In the genomic region with DNA sequence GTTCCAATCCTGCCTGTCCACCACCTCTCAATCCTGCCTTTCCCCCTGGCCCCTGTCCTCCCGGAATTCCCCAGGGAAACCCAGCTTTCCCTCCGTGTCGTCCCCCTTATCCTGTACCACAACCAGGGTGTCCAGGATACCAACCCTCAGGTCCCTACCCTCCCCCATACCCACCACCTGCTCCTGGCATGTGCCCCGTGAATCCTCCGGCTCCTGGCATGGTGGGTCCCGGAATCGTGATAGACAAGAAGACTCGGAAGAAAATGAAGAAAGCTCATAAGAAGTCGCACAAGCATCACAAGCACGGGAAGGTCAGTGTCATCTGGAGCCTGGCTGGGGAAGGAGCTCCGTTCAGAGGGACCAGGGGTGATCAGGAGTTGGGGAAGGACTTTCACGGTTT, we compare ENCODE assay signal across 10 mouse cellular contexts. TPM values are rescaled to one million over a fixed set of nuclear protein-coding genes. Genes with fewer than 3 reads are reported as not detected.
DNase-seq lines count a peak whose midpoint lies in the region; ATAC-seq and TF ChIP-seq lines count a peak whose summit lies in the region.
"Had no signal": no experiment of that assay in that cellular context is flagged by ENCODE, and none has a peak within 500 bp of the region (broad histone marks: within the 10 kb centered on the region; RNA-seq: fewer than 3 reads in every experiment).

No protein-coding gene starts in this region.

- no peak for ATAC-seq in midbrain, embryonic 13.5 days
- no peak for ATAC-seq in midbrain, embryonic 11.5 days (ENCODE audit: low FRiP score)
- ATAC-seq in heart, postnatal 0 days (ENCODE audit: insufficient read depth, low read depth), result no peak

- H3K79me2 ChIP-seq in heart, adult 2 months (replicated peaks; ENCODE audit: control insufficient read depth, insufficient read depth, low read length), result no peaks in the 10 kb centered on the region

- peak overlapping the region; percentile 15; the same call in 1 of the 2 replicates for H3K4me2 ChIP-seq in midbrain, embryonic 13.5 days (replicated peaks)
- H3K4me2 ChIP-seq in midbrain, embryonic 11.5 days, result no peak overlapping the region
- H3K4me2 ChIP-seq in heart, postnatal 0 days (ENCODE audit: low read depth, low read length), result peak overlapping the region; percentile 79

- 48% methylated on average over 12 of the region's 12 CpGs for WGBS in heart, adult 2 months
- WGBS in midbrain, embryonic 13.5 days, result 85% methylated on average over 12 of the region's 12 CpGs
- WGBS in midbrain, embryonic 11.5 days, result 80% methylated on average over 12 of the region's 12 CpGs
- WGBS in heart, postnatal 0 days, result 71% methylated on average over 12 of the region's 12 CpGs
- 71% methylated on average over 12 of the region's 12 CpGs for WGBS in small intestine, adult 2 months

- no peak for TF ChIP-seq EP300 in heart, adult 2 months (IDR thresholded peaks at IDR 0.05; ENCODE audit: insufficient read depth, low read depth, low read length)
- no peak for TF ChIP-seq EP300 in heart, postnatal 0 days (IDR thresholded peaks at IDR 0.05; ENCODE audit: low read depth)

- no peak for TF ChIP-seq POLR2A in heart, adult 2 months (IDR thresholded peaks at IDR 0.05; ENCODE audit: insufficient read depth, low read depth, low read length)
- TF ChIP-seq POLR2A in small intestine, adult 2 months (IDR thresholded peaks at IDR 0.05; ENCODE audit: low read depth, low read length), result no peak

- intact Hi-C loops in heart, adult 2 months (cut with DNase I), result no loop called here

- H3K9me3 ChIP-seq in midbrain, embryonic 13.5 days, result no peaks in the 10 kb centered on the region
- H3K9me3 ChIP-seq in midbrain, embryonic 11.5 days (ENCODE audit: control insufficient read depth, low read length), result no peaks in the 10 kb centered on the region
- no peaks in the 10 kb centered on the region for H3K9me3 ChIP-seq in heart, postnatal 0 days (replicated peaks; ENCODE audit: control insufficient read depth, low read length)

- peak overlapping the region; percentile 80 for H3K27ac ChIP-seq in heart, adult 2 months
- H3K27ac ChIP-seq in midbrain, embryonic 13.5 days, result no peak overlapping the region
- H3K27ac ChIP-seq in midbrain, embryonic 11.5 days (ENCODE audit: low read depth, low read length), result no peak overlapping the region
- H3K27ac ChIP-seq in heart, postnatal 0 days (ENCODE audit: low read depth), result 0 out of 2 replicates have a peak overlapping the region, but pooled peaks have one; percentile 22
- H3K27ac ChIP-seq in small intestine, adult 2 months (ENCODE audit: insufficient read depth, low read depth, low read length), result peak overlapping the region; percentile 80; the same call in 1 of the 2 replicates

- DNase-seq in heart, adult 2 months, result peak; percentile 10 to 42
- DNase-seq in heart, adult 8-10 months (ENCODE audit: low spot score), result no peak
- DNase-seq in midbrain, embryonic 11.5 days (ENCODE audit: low spot score, missing footprints), result no peak
- no peak for DNase-seq in heart, postnatal 0 days (ENCODE audit: low spot score)
- DNase-seq in embryo, embryonic 10 days (ENCODE audit: low spot score), result no peak
- DNase-seq in thymus, postnatal 14 days, result no peak
- DNase-seq: cerebellum, adult 8-10 months had no signal

- peaks cover 7% of the 10 kb centered on the region; the same call in 1 of the 2 replicates for H3K4me1 ChIP-seq in heart, adult 2 months (ENCODE audit: control insufficient read depth, insufficient read depth, low read length)
- H3K4me1 ChIP-seq in midbrain, embryonic 13.5 days (replicated peaks), result peaks cover 22% of the 10 kb centered on the region
- peaks cover 6% of the 10 kb centered on the region; the same call in 1 of the 2 replicates for H3K4me1 ChIP-seq in midbrain, embryonic 11.5 days (ENCODE audit: control insufficient read depth, insufficient read depth, low read length)
- H3K4me1 ChIP-seq in heart, postnatal 0 days (ENCODE audit: control insufficient read depth, insufficient read depth), result peaks cover 16% of the 10 kb centered on the region; the same call in 1 of the 2 replicates
- peaks cover 10% of the 10 kb centered on the region for H3K4me1 ChIP-seq in small intestine, adult 2 months (ENCODE audit: control insufficient read depth, insufficient read depth, insufficient read length, low read length)

- no peaks in the 10 kb centered on the region for H3K27me3 ChIP-seq in heart, adult 2 months (ENCODE audit: control insufficient read depth, insufficient read depth, low read length)
- no peaks in the 10 kb centered on the region for H3K27me3 ChIP-seq in midbrain, embryonic 13.5 days
- no peaks in the 10 kb centered on the region for H3K27me3 ChIP-seq in midbrain, embryonic 11.5 days (ENCODE audit: control insufficient read depth, insufficient read depth, low read length)
- no peaks in the 10 kb centered on the region for H3K27me3 ChIP-seq in heart, postnatal 0 days (ENCODE audit: control insufficient read depth, insufficient read depth, low read length)
- H3K27me3 ChIP-seq in small intestine, adult 2 months (ENCODE audit: control insufficient read depth, insufficient read depth, low read length), result no peaks in the 10 kb centered on the region

- no peak for TF ChIP-seq CTCF in heart, adult 2 months (IDR thresholded peaks at IDR 0.05)
- TF ChIP-seq CTCF in heart, postnatal 0 days (IDR thresholded peaks at IDR 0.05; ENCODE audit: low read depth), result no peak
- no peak for TF ChIP-seq CTCF in small intestine, adult 2 months (IDR thresholded peaks at IDR 0.05; ENCODE audit: extremely low read depth, insufficient read length, insufficient replicate concordance, low read depth, low read length)

- H3K9ac ChIP-seq in heart, adult 2 months (ENCODE audit: low read depth, low read length), result peak overlapping the region; percentile 56
- H3K9ac ChIP-seq in midbrain, embryonic 13.5 days (replicated peaks), result peak overlapping the region; percentile 2; the same call in 1 of the 2 replicates
- H3K9ac ChIP-seq in midbrain, embryonic 11.5 days (ENCODE audit: low read length), result no peak overlapping the region
- H3K9ac ChIP-seq in heart, postnatal 0 days (replicated peaks; ENCODE audit: low read depth, low read length), result 0 out of 2 replicates have a peak overlapping the region, but pooled peaks have one; percentile 11

- H3K36me3 ChIP-seq in heart, adult 2 months (ENCODE audit: control insufficient read depth, insufficient read depth, low read length), result no peaks in the 10 kb centered on the region
- peaks cover 15% of the 10 kb centered on the region for H3K36me3 ChIP-seq in midbrain, embryonic 13.5 days
- H3K36me3 ChIP-seq in midbrain, embryonic 11.5 days (ENCODE audit: control insufficient read depth, insufficient read depth, low read length), result no peaks in the 10 kb centered on the region
- no peaks in the 10 kb centered on the region; the same call in 1 of the 2 replicates for H3K36me3 ChIP-seq in heart, postnatal 0 days (replicated peaks; ENCODE audit: control insufficient read depth, insufficient read depth, low read length)
- H3K36me3 ChIP-seq in small intestine, adult 2 months (ENCODE audit: control insufficient read depth, insufficient read depth, low read length), result peaks cover 30% of the 10 kb centered on the region

- H3K4me3 ChIP-seq in heart, adult 2 months, result peak overlapping the region; percentile 59
- no peak overlapping the region for H3K4me3 ChIP-seq in midbrain, embryonic 13.5 days (replicated peaks)
- H3K4me3 ChIP-seq in midbrain, embryonic 11.5 days (ENCODE audit: low read depth, low read length), result no peak overlapping the region
- peak overlapping the region; percentile 57; the same call in 1 of the 2 replicates for H3K4me3 ChIP-seq in heart, postnatal 0 days (ENCODE audit: low read depth, low read length)
- H3K4me3 ChIP-seq in small intestine, adult 2 months (ENCODE audit: low read depth, low read length), result peak overlapping the region; percentile 69

RNA-seq across cellular contexts. Expression of a gene that starts 1.6 kb away (rescaled TPM):
- 10 to 100 TPM; 22.8 to 23.2 TPM for total RNA-seq in heart, adult 2 months (2021)
- polyA plus RNA-seq in heart, adult 2 months (2012; rRNA removed), result 75.5 and 78.4 TPM in 2 replicates
- 10 to 100 TPM; 18.7 to 25.3 (median 22.0) TPM for total RNA-seq in heart, adult 8-10 months (2022)
- polyA plus RNA-seq in midbrain, embryonic 13.5 days (2015; fragmentation: Nextera tagmentation; extraction: Ambion mirVana), result 113 and 119 TPM in 2 replicates
- 92.7 and 110 TPM in 2 replicates for polyA plus RNA-seq in midbrain, embryonic 11.5 days (2014; fragmentation: Nextera tagmentation; extraction: Ambion mirVana)
- 16.8 and 25.7 TPM in 2 replicates for total RNA-seq in heart, postnatal 0 days (2014; rRNA removed; ENCODE audit: low replicate concordance)
- 71.4 and 73.4 TPM in 2 replicates for polyA plus RNA-seq in heart, postnatal 0 days (2015; fragmentation: Nextera tagmentation; extraction: Ambion mirVana)
- polyA plus RNA-seq in small intestine, adult 2 months (2012; rRNA removed), result 351 and 585 TPM in 2 replicates

RNA-seq across cellular contexts. Expression of a gene that starts 9.9 kb away (rescaled TPM):
- 100 to 1,000 TPM; 442 to 494 TPM for total RNA-seq in heart, adult 2 months (2021)
- polyA plus RNA-seq in heart, adult 2 months (2012; rRNA removed), result 384 and 453 TPM in 2 replicates
- total RNA-seq in heart, adult 8-10 months (2022), result 100 to 1,000 TPM; 452 to 509 (median 465) TPM
- 164 and 166 TPM in 2 replicates for polyA plus RNA-seq in midbrain, embryonic 13.5 days (2015; fragmentation: Nextera tagmentation; extraction: Ambion mirVana)
- 234 and 255 TPM in 2 replicates for polyA plus RNA-seq in midbrain, embryonic 11.5 days (2014; fragmentation: Nextera tagmentation; extraction: Ambion mirVana)
- total RNA-seq in heart, postnatal 0 days (2014; rRNA removed; ENCODE audit: low replicate concordance), result 180 and 221 TPM in 2 replicates
- 118 and 121 TPM in 2 replicates for polyA plus RNA-seq in heart, postnatal 0 days (2015; fragmentation: Nextera tagmentation; extraction: Ambion mirVana)
- 215 and 442 TPM in 2 replicates for polyA plus RNA-seq in small intestine, adult 2 months (2012; rRNA removed)

RNA-seq across cellular contexts. Expression of a gene that starts 15.2 kb away (rescaled TPM):
- under 1 TPM; 0.36 to 0.60 TPM for total RNA-seq in heart, adult 2 months (2021)
- 0.31 and 0.44 TPM in 2 replicates for polyA plus RNA-seq in heart, adult 2 months (2012; rRNA removed)
- total RNA-seq in heart, adult 8-10 months (2022), result under 1 TPM; 0.19 to 1.00 (median 0.63) TPM
- polyA plus RNA-seq in midbrain, embryonic 13.5 days (2015; fragmentation: Nextera tagmentation; extraction: Ambion mirVana), result 0.30 and 0.74 TPM in 2 replicates
- 0.37 TPM in 1 of 2 replicates, not detected in the other for polyA plus RNA-seq in midbrain, embryonic 11.5 days (2014; fragmentation: Nextera tagmentation; extraction: Ambion mirVana)
- 0.19 and 0.81 TPM in 2 replicates for total RNA-seq in heart, postnatal 0 days (2014; rRNA removed; ENCODE audit: low replicate concordance)
- polyA plus RNA-seq in heart, postnatal 0 days (2015; fragmentation: Nextera tagmentation; extraction: Ambion mirVana), result 0.75 and 1.9 TPM in 2 replicates
- polyA plus RNA-seq in small intestine, adult 2 months (2012; rRNA removed), result 0.18 and 2.7 TPM in 2 replicates

RNA-seq across cellular contexts. Expression of a gene that starts 43.1 kb away (rescaled TPM):
- total RNA-seq in heart, adult 2 months (2021), result not detected
- polyA plus RNA-seq in heart, adult 2 months (2012; rRNA removed), result not detected in 2 replicates
- total RNA-seq in heart, adult 8-10 months (2022), result not detected
- 4.5 and 16.7 TPM in 2 replicates for polyA plus RNA-seq in midbrain, embryonic 13.5 days (2015; fragmentation: Nextera tagmentation; extraction: Ambion mirVana)
- polyA plus RNA-seq in midbrain, embryonic 11.5 days (2014; fragmentation: Nextera tagmentation; extraction: Ambion mirVana), result 6.7 TPM in 1 of 2 replicates, not detected in the other
- not detected in 2 replicates for total RNA-seq in heart, postnatal 0 days (2014; rRNA removed; ENCODE audit: low replicate concordance)
- polyA plus RNA-seq in heart, postnatal 0 days (2015; fragmentation: Nextera tagmentation; extraction: Ambion mirVana), result not detected in 2 replicates
- not detected in 2 replicates for polyA plus RNA-seq in small intestine, adult 2 months (2012; rRNA removed)
- total RNA-seq: left cerebral cortex, postnatal 10 days had no signal

RNA-seq across cellular contexts. Expression of a gene that starts 54.5 kb away (rescaled TPM):
- total RNA-seq in heart, adult 2 months (2021), result 10 to 100 TPM; 36.5 to 41.5 TPM
- polyA plus RNA-seq in heart, adult 2 months (2012; rRNA removed), result 9.6 and 17.3 TPM in 2 replicates
- total RNA-seq in heart, adult 8-10 months (2022), result 10 to 100 TPM; 31.8 to 43.8 (median 38.7) TPM
- 5.6 TPM in 2 replicates for polyA plus RNA-seq in midbrain, embryonic 13.5 days (2015; fragmentation: Nextera tagmentation; extraction: Ambion mirVana)
- 11.2 and 11.7 TPM in 2 replicates for polyA plus RNA-seq in midbrain, embryonic 11.5 days (2014; fragmentation: Nextera tagmentation; extraction: Ambion mirVana)
- 32.1 and 32.6 TPM in 2 replicates for total RNA-seq in heart, postnatal 0 days (2014; rRNA removed; ENCODE audit: low replicate concordance)
- polyA plus RNA-seq in heart, postnatal 0 days (2015; fragmentation: Nextera tagmentation; extraction: Ambion mirVana), result 3.0 and 3.1 TPM in 2 replicates
- 7.0 and 13.8 TPM in 2 replicates for polyA plus RNA-seq in small intestine, adult 2 months (2012; rRNA removed)

Comparison
In these comparisons a context has a peak if more than half of its experiments do, and no peak if none do; other contexts are left out.
1. DNase-seq: peak in heart, adult 2 months (2 of 2); none in heart, adult 8-10 months (single experiment), midbrain, embryonic 11.5 days (single experiment), heart, postnatal 0 days (single experiment), embryo, embryonic 10 days (single experiment) and thymus, postnatal 14 days (single experiment).
2. H3K27ac ChIP-seq: peak in heart, adult 2 months (single experiment), heart, postnatal 0 days (single experiment) and small intestine, adult 2 months (single experiment); none in midbrain, embryonic 13.5 days (single experiment) and midbrain, embryonic 11.5 days (single experiment).
3. H3K4me3 ChIP-seq: peak in heart, adult 2 months (single experiment), heart, postnatal 0 days (single experiment) and small intestine, adult 2 months (single experiment); none in midbrain, embryonic 13.5 days (single experiment) and midbrain, embryonic 11.5 days (single experiment).